Mouse (Mus musculus) MEL (cell line): ENCODE results near the gene Rasgef1b.

Experiments used
- CHD2 ChIP-seq: IDR thresholded peaks from 2 replicates; pipeline ENCODE4 v1.6.1; 2011; ENCODE audit warnings: low read length, improper control_type of control experiment
- CTCF ChIP-seq, 3 experiments: IDR thresholded peaks in 2 of 3; conservative IDR thresholded peaks in 1 of 3; 2 replicates each; pipeline ENCODE4 v1.5.1; 2011 to 2012; ENCODE audit warnings: low read length in 3 of 3, low read depth in 2 of 3, mild to moderate bottlenecking in 2 of 3, improper control_type of control experiment in 1 of 3, inconsistent platforms in 1 of 3, mixed read lengths in 1 of 3, moderate library complexity in 1 of 3; ENCODE audit not compliant: control insufficient read depth in 1 of 3, insufficient read depth in 1 of 3, poor library complexity in 1 of 3, severe bottlenecking in 1 of 3
- JUND ChIP-seq: IDR thresholded peaks from 2 replicates; pipeline ENCODE4 v1.6.1; 2011; ENCODE audit warnings: low read depth, mild to moderate bottlenecking, improper control_type of control experiment, low read length
- SIN3A ChIP-seq: IDR thresholded peaks from 2 replicates; pipeline ENCODE4 v1.6.1; 2012; ENCODE audit warnings: low read length, improper control_type of control experiment, inconsistent platforms
- TAL1 ChIP-seq: IDR thresholded peaks from 2 replicates; pipeline ENCODE4 v1.6.1; 2012; ENCODE audit warnings: mild to moderate bottlenecking, inconsistent platforms, low read length, moderate library complexity, mixed read lengths

GRCm38 (mm10) chr5:99413851-99414250 lies 315.0 kb downstream of the Rasgef1b start:
- no peak for TF ChIP-seq CTCF (IDR thresholded peaks at IDR 0.05 in 2 of 3, conservative IDR thresholded peaks at IDR 0.05 in 1 of 3; ENCODE audit: control insufficient read depth in 1 of 3, insufficient read depth in 1 of 3, low read depth in 2 of 3, low read length in 3 of 3, poor library complexity in 1 of 3, severe bottlenecking in 1 of 3)
- no peak for TF ChIP-seq JUND
- no peak for TF ChIP-seq TAL1
- TF ChIP-seq CHD2: no peak
- no peak for TF ChIP-seq SIN3A
